Mouse (Mus musculus): ENCODE measurements around the gene Ptprm. TPM values are rescaled to one million over a fixed set of nuclear protein-coding genes. Genes with fewer than 3 reads are reported as not detected.

The Ptprm gene
- polyA plus RNA-seq, 2 experiments, result 0.66 to 0.79 TPM

DNA sequence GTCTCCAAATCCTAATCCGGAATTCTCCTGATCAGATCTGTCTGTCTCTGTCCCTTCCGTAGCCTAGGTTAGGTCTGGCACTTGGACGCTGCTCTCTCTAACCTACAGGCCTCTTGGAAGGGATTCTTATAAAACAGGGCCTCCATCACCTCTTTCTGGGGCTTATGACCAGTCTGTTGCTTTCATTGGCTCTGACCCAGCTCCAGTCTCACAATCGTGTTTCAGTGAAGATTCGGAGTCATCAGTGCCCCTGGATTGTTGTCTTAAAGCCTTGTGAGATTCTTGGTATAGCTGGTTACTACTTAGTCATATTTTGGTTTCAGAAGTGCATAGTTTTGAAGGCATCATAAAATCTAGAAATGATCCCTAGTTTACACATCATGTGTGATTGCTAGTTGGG, 428.6 kb downstream of the Ptprm start:
- Histone ChIP-seq H3K27ac (no peak overlapping the region), H3K9ac (replicated peaks) (no peak overlapping the region), H3K9me3 (ENCODE audit: control insufficient read depth, low read length) (no peaks in the 10 kb centered on the region), H3K4me1 (replicated peaks; ENCODE audit: control insufficient read depth in 2 of 2, insufficient read depth in 2 of 2, low read length in 1 of 2) (no peaks in the 10 kb centered on the region), H3K4me3 (ENCODE audit: insufficient read depth in 1 of 2, low read depth in 2 of 2, low read length in 2 of 2) (no peak overlapping the region), H3K36me3 (replicated peaks; ENCODE audit: control insufficient read depth, insufficient read depth, low read depth) (no peaks in the 10 kb centered on the region), H3K4me2 (ENCODE audit: low read depth) (no peak overlapping the region), H3K27me3 (ENCODE audit: control insufficient read depth, insufficient read depth, low read length) (no peaks in the 10 kb centered on the region)
- TF ChIP-seq CTCF (IDR thresholded peaks at IDR 0.05; ENCODE audit: low read depth) (no peak), EP300 (IDR thresholded peaks at IDR 0.05; ENCODE audit: low read depth) (no peak)
- ATAC-seq (ENCODE audit: insufficient read depth) (no peak), DNase-seq (ENCODE audit: low read depth in 3 of 3, low spot score in 3 of 3) (no peak)
- WGBS (ENCODE audit: insufficient replicate concordance), result 51% methylated on average over 5 of the region's 5 CpGs

- WGBS (ENCODE audit: insufficient replicate concordance), result 54% methylated on average over 6 of the region's 6 CpGs
- Histone ChIP-seq H3K9me3 (ENCODE audit: control insufficient read depth, low read length) (no peaks in the 10 kb centered on the region), H3K36me3 (replicated peaks; ENCODE audit: control insufficient read depth, insufficient read depth, low read depth) (no peaks in the 10 kb centered on the region), H3K27me3 (ENCODE audit: control insufficient read depth, insufficient read depth, low read length) (no peaks in the 10 kb centered on the region), H3K4me3 (ENCODE audit: insufficient read depth in 1 of 2, low read depth in 2 of 2, low read length in 2 of 2) (no peak overlapping the region), H3K9ac (replicated peaks) (no peak overlapping the region), H3K27ac (no peak overlapping the region), H3K4me2 (ENCODE audit: low read depth) (no peak overlapping the region), H3K4me1 (replicated peaks; ENCODE audit: control insufficient read depth in 2 of 2, insufficient read depth in 2 of 2, low read length in 1 of 2) (no peaks in the 10 kb centered on the region)
- no peak for TF ChIP-seq CTCF (IDR thresholded peaks at IDR 0.05; ENCODE audit: low read depth)
- no peak for TF ChIP-seq EP300 (IDR thresholded peaks at IDR 0.05; ENCODE audit: low read depth)
- ATAC-seq (ENCODE audit: insufficient read depth), result no peak
- no peak for DNase-seq (ENCODE audit: low read depth in 3 of 3, low spot score in 3 of 3)
Measured at GRCm38 (mm10) chr17:66914696-66915095, 439.6 kb downstream of the Ptprm start.

GRCm38 (mm10) chr17:66912533-66912932, 441.7 kb downstream of the Ptprm start:
- no peaks in the 10 kb centered on the region for H3K4me1 ChIP-seq (replicated peaks; ENCODE audit: control insufficient read depth in 2 of 2, insufficient read depth in 2 of 2, low read length in 1 of 2)
- H3K9ac ChIP-seq (replicated peaks), result no peak overlapping the region
- H3K9me3 ChIP-seq (ENCODE audit: control insufficient read depth, low read length), result no peaks in the 10 kb centered on the region
- H3K4me3 ChIP-seq (ENCODE audit: insufficient read depth in 1 of 2, low read depth in 2 of 2, low read length in 2 of 2), result no peak overlapping the region
- no peaks in the 10 kb centered on the region for H3K27me3 ChIP-seq (ENCODE audit: control insufficient read depth, insufficient read depth, low read length)
- H3K36me3 ChIP-seq (replicated peaks; ENCODE audit: control insufficient read depth, insufficient read depth, low read depth), result no peaks in the 10 kb centered on the region
- H3K4me2 ChIP-seq (ENCODE audit: low read depth), result no peak overlapping the region
- no peak for ATAC-seq (ENCODE audit: insufficient read depth)
- no peak for TF ChIP-seq EP300 (IDR thresholded peaks at IDR 0.05; ENCODE audit: low read depth)
- no peak for TF ChIP-seq CTCF (IDR thresholded peaks at IDR 0.05; ENCODE audit: low read depth)
- WGBS (ENCODE audit: insufficient replicate concordance), result 73% methylated on average over 6 of the region's 6 CpGs
- no peak for DNase-seq (ENCODE audit: low read depth in 3 of 3, low spot score in 3 of 3)
- H3K27ac ChIP-seq, result no peak overlapping the region

GRCm38 (mm10) chr17:66912120-66912519, 442.1 kb downstream of the Ptprm start:
- ATAC-seq (ENCODE audit: insufficient read depth) (no peak), DNase-seq (ENCODE audit: low read depth in 3 of 3, low spot score in 3 of 3) (no peak)
- Histone ChIP-seq H3K4me2 (ENCODE audit: low read depth) (no peak overlapping the region), H3K4me3 (ENCODE audit: insufficient read depth in 1 of 2, low read depth in 2 of 2, low read length in 2 of 2) (no peak overlapping the region), H3K9ac (replicated peaks) (no peak overlapping the region), H3K4me1 (replicated peaks; ENCODE audit: control insufficient read depth in 2 of 2, insufficient read depth in 2 of 2, low read length in 1 of 2) (no peaks in the 10 kb centered on the region), H3K27me3 (ENCODE audit: control insufficient read depth, insufficient read depth, low read length) (no peaks in the 10 kb centered on the region), H3K9me3 (ENCODE audit: control insufficient read depth, low read length) (no peaks in the 10 kb centered on the region), H3K27ac (no peak overlapping the region), H3K36me3 (replicated peaks; ENCODE audit: control insufficient read depth, insufficient read depth, low read depth) (no peaks in the 10 kb centered on the region)
- 73% methylated on average over 11 of the region's 11 CpGs for WGBS (ENCODE audit: insufficient replicate concordance)
- no peak for TF ChIP-seq EP300 (IDR thresholded peaks at IDR 0.05; ENCODE audit: low read depth)
- TF ChIP-seq CTCF (IDR thresholded peaks at IDR 0.05; ENCODE audit: low read depth), result no peak

DNA sequence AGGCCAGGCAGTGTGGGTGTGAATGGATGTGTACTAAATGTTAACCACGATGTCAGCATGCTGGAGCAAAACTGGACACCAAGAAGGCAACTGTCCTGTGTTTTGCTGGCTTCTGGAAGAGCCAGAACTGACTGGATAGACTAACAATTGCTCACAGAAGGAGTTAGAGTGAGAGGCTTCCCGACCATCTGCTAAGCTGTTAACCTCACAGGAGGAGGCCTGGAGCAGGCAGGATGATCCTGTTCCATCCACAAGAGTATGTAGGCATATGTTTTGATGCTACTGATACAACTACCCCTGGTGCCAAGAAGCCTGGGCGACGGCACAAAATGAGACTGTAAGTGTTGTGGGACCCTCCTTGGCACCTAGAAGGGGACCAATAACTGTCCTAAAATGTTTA, 444.4 kb downstream of the Ptprm start:
- no peak overlapping the region for H3K4me3 ChIP-seq (ENCODE audit: insufficient read depth in 1 of 2, low read depth in 2 of 2, low read length in 2 of 2)
- DNase-seq (ENCODE audit: low read depth in 3 of 3, low spot score in 3 of 3) (no peak), ATAC-seq (ENCODE audit: insufficient read depth) (no peak)
- no peaks in the 10 kb centered on the region for H3K4me1 ChIP-seq (replicated peaks; ENCODE audit: control insufficient read depth in 2 of 2, insufficient read depth in 2 of 2, low read length in 1 of 2)
- H3K4me2 ChIP-seq (ENCODE audit: low read depth), result no peak overlapping the region
- no peak overlapping the region for H3K9ac ChIP-seq (replicated peaks)
- TF ChIP-seq EP300 (IDR thresholded peaks at IDR 0.05; ENCODE audit: low read depth) (no peak), CTCF (IDR thresholded peaks at IDR 0.05; ENCODE audit: low read depth) (no peak)
- H3K36me3 ChIP-seq (replicated peaks; ENCODE audit: control insufficient read depth, insufficient read depth, low read depth), result no peaks in the 10 kb centered on the region
- 61% methylated on average over 4 of the region's 4 CpGs for WGBS (ENCODE audit: insufficient replicate concordance)
- no peaks in the 10 kb centered on the region for H3K27me3 ChIP-seq (ENCODE audit: control insufficient read depth, insufficient read depth, low read length)
- no peak overlapping the region for H3K27ac ChIP-seq
- H3K9me3 ChIP-seq (ENCODE audit: control insufficient read depth, low read length), result no peaks in the 10 kb centered on the region

All from liver, embryonic 14.5 days (tissue).